Mouse (Mus musculus): Measurements from ENCODE around the gene Exosc9.

- TF ChIP-seq CTCF (IDR thresholded peaks at IDR 0.05; ENCODE audit: low read depth, low read length) = no peak
- TF ChIP-seq TAL1 (conservative IDR thresholded peaks at IDR 0.05; ENCODE audit: low read depth, low read length) = no peak
These were observed 31.0 kb upstream of the Exosc9 start, which contains the start of gene Gm11549 for GRCm38 (mm10) chr3:36521073-36522060.

All from G1E (cell line).